Mouse (Mus musculus): ENCODE measurements at regions not wholly inside any gene's neighbourhood (a gene's known extent, or its start where the extent isn't known, plus 50 kb on each side); places are given as distances from the start of the nearest gene placed in this dataset.

DNA sequence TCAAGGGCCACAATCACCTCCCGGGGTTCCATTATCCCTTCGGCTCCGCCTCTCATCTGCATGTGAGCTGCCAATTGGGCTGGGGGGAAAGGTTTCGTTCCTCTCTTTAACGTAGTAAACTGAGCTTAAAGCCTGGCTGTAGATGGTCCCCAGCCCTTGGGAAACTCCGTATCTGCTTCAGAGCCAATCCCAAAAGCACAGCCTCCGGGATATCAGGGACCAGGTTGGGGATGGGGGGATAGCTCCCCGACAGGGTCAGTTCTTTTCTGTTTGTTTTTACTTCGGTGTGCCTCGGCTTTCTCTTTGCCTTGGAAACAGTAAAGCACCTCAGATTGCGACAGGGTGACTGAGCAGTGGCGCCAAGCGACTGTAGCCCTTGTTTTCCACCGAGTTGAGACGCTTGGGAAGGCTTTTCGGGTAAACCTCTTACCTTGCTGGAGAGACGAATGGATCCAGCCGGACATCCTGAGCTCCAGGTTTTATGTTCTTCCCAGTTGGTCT lies 64.5 kb downstream of the Tfap2c start:
- WGBS: under 1% methylated on average over 18 of the region's 18 CpGs
- H3K9me3 ChIP-seq (ENCODE audit: control insufficient read depth, low read length): no peaks in the 10 kb centered on the region
- peak; percentile 56 for DNase-seq (ENCODE audit: low spot score)
- H3K4me3 ChIP-seq (ENCODE audit: low read depth, low read length): peak overlapping the region; percentile 21
- H3K27me3 ChIP-seq (replicated peaks; ENCODE audit: control insufficient read depth, insufficient read depth, low read length): peaks cover 11% of the 10 kb centered on the region; the same call in 1 of the 2 replicates
- H3K9ac ChIP-seq (ENCODE audit: low read length): no peak overlapping the region
- H3K36me3 ChIP-seq (ENCODE audit: control insufficient read depth, insufficient read depth, low read length): no peaks in the 10 kb centered on the region
- no peak overlapping the region for H3K27ac ChIP-seq (ENCODE audit: low read depth)
- 0 out of 2 replicates have a peak, but pooled peaks cover 4% of the 10 kb centered on the region for H3K4me1 ChIP-seq (replicated peaks; ENCODE audit: control insufficient read depth, insufficient read depth, low read length)
- ATAC-seq (replicated peaks; ENCODE audit: low FRiP score, low TSS enrichment, low read depth): no peak
- peak overlapping the region; percentile 48 for H3K4me2 ChIP-seq (ENCODE audit: low read length)

- Histone ChIP-seq H3K4me1 (replicated peaks; ENCODE audit: control insufficient read depth, insufficient read depth, low read length) (0 out of 2 replicates have a peak, but pooled peaks cover 4% of the 10 kb centered on the region), H3K9me3 (ENCODE audit: control insufficient read depth, low read length) (no peaks in the 10 kb centered on the region), H3K36me3 (ENCODE audit: control insufficient read depth, insufficient read depth, low read length) (no peaks in the 10 kb centered on the region), H3K4me2 (ENCODE audit: low read length) (no peak overlapping the region), H3K4me3 (ENCODE audit: low read depth, low read length) (no peak overlapping the region), H3K27ac (ENCODE audit: low read depth) (no peak overlapping the region), H3K9ac (ENCODE audit: low read length) (no peak overlapping the region), H3K27me3 (replicated peaks; ENCODE audit: control insufficient read depth, insufficient read depth, low read length) (peaks cover 11% of the 10 kb centered on the region; the same call in 1 of the 2 replicates)
- 53% methylated on average over 2 of the region's 2 CpGs for WGBS
- DNase-seq (ENCODE audit: low spot score) (no peak), ATAC-seq (replicated peaks; ENCODE audit: low FRiP score, low TSS enrichment, low read depth) (no peak)
Observed at GRCm38 (mm10) chr2:172615148-172615547, 65.8 kb downstream of the Tfap2c start.

DNA sequence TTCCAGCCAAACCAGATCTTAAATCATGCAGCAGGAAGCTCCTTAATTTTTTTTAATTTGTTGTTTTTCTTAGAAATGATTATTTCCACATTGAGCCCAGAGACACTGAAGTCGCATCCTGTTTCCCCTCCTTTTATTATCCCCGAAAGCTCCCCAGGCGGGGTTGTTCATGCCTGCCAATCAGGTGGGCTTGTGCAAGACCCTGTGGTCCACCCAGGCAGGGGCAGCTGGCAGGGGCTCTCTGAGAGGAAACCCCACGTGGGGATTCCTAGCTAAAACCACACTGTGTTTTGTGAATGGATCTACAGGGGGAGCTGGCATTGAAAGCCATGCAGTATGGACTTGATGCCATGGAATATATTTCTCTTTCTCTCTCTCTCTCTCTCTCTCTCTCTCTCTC lies 66.2 kb downstream of the Tfap2c start:
- H3K9me3 ChIP-seq (ENCODE audit: control insufficient read depth, low read length): no peaks in the 10 kb centered on the region
- WGBS: 38% methylated on average over 4 of the region's 4 CpGs
- H3K36me3 ChIP-seq (ENCODE audit: control insufficient read depth, insufficient read depth, low read length): no peaks in the 10 kb centered on the region
- 0 out of 2 replicates have a peak, but pooled peaks cover 4% of the 10 kb centered on the region for H3K4me1 ChIP-seq (replicated peaks; ENCODE audit: control insufficient read depth, insufficient read depth, low read length)
- H3K9ac ChIP-seq (ENCODE audit: low read length): no peak overlapping the region
- no peak overlapping the region for H3K4me2 ChIP-seq (ENCODE audit: low read length)
- H3K27me3 ChIP-seq (replicated peaks; ENCODE audit: control insufficient read depth, insufficient read depth, low read length): peaks cover 11% of the 10 kb centered on the region; the same call in 1 of the 2 replicates
- no peak overlapping the region for H3K27ac ChIP-seq (ENCODE audit: low read depth)
- ATAC-seq (replicated peaks; ENCODE audit: low FRiP score, low TSS enrichment, low read depth) (no peak), DNase-seq (ENCODE audit: low spot score) (no peak)
- no peak overlapping the region for H3K4me3 ChIP-seq (ENCODE audit: low read depth, low read length)

GRCm38 (mm10) chr2:172619168-172619567 lies 69.8 kb downstream of the Tfap2c start:
- ATAC-seq (replicated peaks; ENCODE audit: low FRiP score, low TSS enrichment, low read depth) (no peak), DNase-seq (ENCODE audit: low spot score) (no peak)
- H3K27me3 ChIP-seq (replicated peaks; ENCODE audit: control insufficient read depth, insufficient read depth, low read length): peaks cover 8% of the 10 kb centered on the region; the same call in 1 of the 2 replicates
- H3K4me1 ChIP-seq (replicated peaks; ENCODE audit: control insufficient read depth, insufficient read depth, low read length): 0 out of 2 replicates have a peak, but pooled peaks cover under 1% of the 10 kb centered on the region
- 84% methylated on average over 7 of the region's 7 CpGs for WGBS
- no peak overlapping the region for H3K4me3 ChIP-seq (ENCODE audit: low read depth, low read length)
- no peaks in the 10 kb centered on the region for H3K9me3 ChIP-seq (ENCODE audit: control insufficient read depth, low read length)
- no peak overlapping the region for H3K4me2 ChIP-seq (ENCODE audit: low read length)
- no peak overlapping the region for H3K27ac ChIP-seq (ENCODE audit: low read depth)
- no peaks in the 10 kb centered on the region for H3K36me3 ChIP-seq (ENCODE audit: control insufficient read depth, insufficient read depth, low read length)
- no peak overlapping the region for H3K9ac ChIP-seq (ENCODE audit: low read length)

DNA sequence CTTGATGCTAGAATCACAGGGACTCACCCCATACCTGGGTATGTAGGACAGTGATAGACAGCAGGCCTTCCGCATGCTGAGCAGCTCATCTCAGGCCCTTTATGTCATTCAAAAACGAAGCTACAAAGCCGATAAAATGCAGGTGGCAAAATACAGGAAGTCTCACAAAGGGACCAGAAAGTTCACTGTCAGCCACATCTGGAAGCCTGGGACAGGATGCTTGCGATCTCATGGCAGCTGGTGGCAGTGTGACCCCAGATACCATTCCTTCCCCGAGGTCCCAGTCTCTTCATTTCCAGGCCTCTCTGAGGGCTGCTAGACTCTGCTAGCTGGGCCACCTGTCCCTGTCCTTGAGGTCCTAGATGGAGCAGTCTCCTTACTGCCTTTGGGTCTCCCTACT lies 70.6 kb downstream of the Tfap2c start:
- H3K4me1 ChIP-seq (replicated peaks; ENCODE audit: control insufficient read depth, insufficient read depth, low read length): no peaks in the 10 kb centered on the region
- ATAC-seq (replicated peaks; ENCODE audit: low FRiP score, low TSS enrichment, low read depth) (no peak), DNase-seq (ENCODE audit: low spot score) (no peak)
- H3K36me3 ChIP-seq (ENCODE audit: control insufficient read depth, insufficient read depth, low read length): no peaks in the 10 kb centered on the region
- H3K27me3 ChIP-seq (replicated peaks; ENCODE audit: control insufficient read depth, insufficient read depth, low read length): peaks cover 6% of the 10 kb centered on the region; the same call in 1 of the 2 replicates
- H3K4me3 ChIP-seq (ENCODE audit: low read depth, low read length): no peak overlapping the region
- no peak overlapping the region for H3K27ac ChIP-seq (ENCODE audit: low read depth)
- 57% methylated on average over 5 of the region's 5 CpGs for WGBS
- H3K9me3 ChIP-seq (ENCODE audit: control insufficient read depth, low read length): no peaks in the 10 kb centered on the region
- H3K9ac ChIP-seq (ENCODE audit: low read length): no peak overlapping the region
- H3K4me2 ChIP-seq (ENCODE audit: low read length): no peak overlapping the region

DNA sequence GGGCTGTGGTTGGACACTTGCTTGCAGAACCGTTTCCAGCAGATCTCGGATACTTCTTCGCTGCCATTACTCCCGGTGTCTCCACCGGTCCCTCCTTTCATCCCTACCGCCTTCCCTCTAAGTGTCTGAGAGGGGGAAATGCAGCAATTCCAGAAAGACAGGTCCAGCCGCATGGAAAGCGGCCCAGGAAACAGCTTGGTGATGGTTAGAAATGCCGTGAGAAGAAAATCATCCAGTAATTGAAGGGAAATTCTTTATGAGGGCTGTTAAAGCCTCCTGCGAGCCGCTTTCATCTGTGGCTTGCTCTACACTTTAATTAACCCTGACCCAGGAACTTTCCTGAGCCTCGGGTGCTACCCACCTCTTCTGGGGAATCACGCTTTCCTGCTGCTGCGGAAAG lies 74.3 kb downstream of the Tfap2c start:
- Histone ChIP-seq H3K4me1 (replicated peaks; ENCODE audit: control insufficient read depth, insufficient read depth, low read length) (no peaks in the 10 kb centered on the region), H3K4me3 (ENCODE audit: low read depth, low read length) (no peak overlapping the region), H3K27me3 (replicated peaks; ENCODE audit: control insufficient read depth, insufficient read depth, low read length) (peaks cover 3% of the 10 kb centered on the region; the same call in 1 of the 2 replicates), H3K4me2 (ENCODE audit: low read length) (no peak overlapping the region), H3K9ac (ENCODE audit: low read length) (no peak overlapping the region), H3K36me3 (ENCODE audit: control insufficient read depth, insufficient read depth, low read length) (no peaks in the 10 kb centered on the region), H3K9me3 (ENCODE audit: control insufficient read depth, low read length) (no peaks in the 10 kb centered on the region), H3K27ac (ENCODE audit: low read depth) (no peak overlapping the region)
- 7% methylated on average over 14 of the region's 14 CpGs for WGBS
- no peak for DNase-seq (ENCODE audit: low spot score)
- no peak for ATAC-seq (replicated peaks; ENCODE audit: low FRiP score, low TSS enrichment, low read depth)

GRCm38 (mm10) chr2:172627353-172628306 lies 78.2 kb downstream of the Tfap2c start:
- Histone ChIP-seq H3K4me1 (replicated peaks; ENCODE audit: control insufficient read depth, insufficient read depth, low read length) (no peaks in the 10 kb centered on the region), H3K27me3 (replicated peaks; ENCODE audit: control insufficient read depth, insufficient read depth, low read length) (peaks cover 3% of the 10 kb centered on the region; the same call in 1 of the 2 replicates), H3K36me3 (ENCODE audit: control insufficient read depth, insufficient read depth, low read length) (no peaks in the 10 kb centered on the region), H3K27ac (ENCODE audit: low read depth) (no peak overlapping the region), H3K4me3 (ENCODE audit: low read depth, low read length) (no peak overlapping the region), H3K9ac (ENCODE audit: low read length) (no peak overlapping the region), H3K4me2 (ENCODE audit: low read length) (no peak overlapping the region), H3K9me3 (ENCODE audit: control insufficient read depth, low read length) (no peaks in the 10 kb centered on the region)
- WGBS: 79% methylated on average over 20 of the region's 20 CpGs
- ATAC-seq (replicated peaks; ENCODE audit: low FRiP score, low TSS enrichment, low read depth) (no peak), DNase-seq (ENCODE audit: low spot score) (no peak)

- Histone ChIP-seq H3K27ac (ENCODE audit: low read depth) (no peak overlapping the region), H3K4me3 (ENCODE audit: low read depth, low read length) (no peak overlapping the region), H3K27me3 (replicated peaks; ENCODE audit: control insufficient read depth, insufficient read depth, low read length) (no peaks in the 10 kb centered on the region), H3K36me3 (ENCODE audit: control insufficient read depth, insufficient read depth, low read length) (no peaks in the 10 kb centered on the region), H3K4me2 (ENCODE audit: low read length) (no peak overlapping the region), H3K9me3 (ENCODE audit: control insufficient read depth, low read length) (no peaks in the 10 kb centered on the region), H3K9ac (ENCODE audit: low read length) (no peak overlapping the region), H3K4me1 (replicated peaks; ENCODE audit: control insufficient read depth, insufficient read depth, low read length) (no peaks in the 10 kb centered on the region)
- no peak for DNase-seq (ENCODE audit: low spot score)
- ATAC-seq (replicated peaks; ENCODE audit: low FRiP score, low TSS enrichment, low read depth): no peak
- 60% methylated on average over 3 of the region's 3 CpGs for WGBS
Observed at GRCm38 (mm10) chr2:172630333-172630732, 80.9 kb downstream of the Tfap2c start.

Data from intestine, embryonic 14.5 days (tissue).